Mouse (Mus musculus): ENCODE data around the gene Cntn1.

Gene Cntn1

GRCm38 (mm10) chr15:92050996-92051352, at the start of gene Cntn1:
Gene Cntn1, plus strand, starts transcription at chr15:92051165.
- DNase-seq = peak; percentile 2

- no peak for DNase-seq
Measured at GRCm38 (mm10) chr15:92001431-92001830, 49.5 kb upstream of the Cntn1 start.

GRCm38 (mm10) chr15:92012165-92013083, 38.5 kb upstream of the Cntn1 start:
- no peak for DNase-seq

- DNase-seq = no peak
Measured at GRCm38 (mm10) chr15:92034111-92034510, 16.9 kb upstream of the Cntn1 start.

- DNase-seq = no peak
Measured at GRCm38 (mm10) chr15:92042538-92042937, 8.4 kb upstream of the Cntn1 start.

- no peak for DNase-seq
Measured at GRCm38 (mm10) chr15:92046042-92046441, 4.9 kb upstream of the Cntn1 start.

- DNase-seq = no peak
Measured at GRCm38 (mm10) chr15:92048031-92048430, 2.9 kb upstream of the Cntn1 start.

GRCm38 (mm10) chr15:92048531-92048930, 2.4 kb upstream of the Cntn1 start:
- no peak for DNase-seq

- no peak for DNase-seq
Measured at GRCm38 (mm10) chr15:92051353-92052132, 578 bp downstream of the Cntn1 start.

GRCm38 (mm10) chr15:92052133-92052463, 1.1 kb downstream of the Cntn1 start:
- no peak for DNase-seq

GRCm38 (mm10) chr15:92057553-92057952, 6.6 kb downstream of the Cntn1 start:
- DNase-seq = no peak

GRCm38 (mm10) chr15:92060986-92061385, 10.0 kb downstream of the Cntn1 start:
- DNase-seq = no peak

GRCm38 (mm10) chr15:92079416-92079815, 28.5 kb downstream of the Cntn1 start:
- no peak for DNase-seq

GRCm38 (mm10) chr15:92085876-92086275, 34.9 kb downstream of the Cntn1 start:
- no peak for DNase-seq

- DNase-seq = no peak
Measured at GRCm38 (mm10) chr15:92087691-92088286, 36.8 kb downstream of the Cntn1 start.

GRCm38 (mm10) chr15:92090787-92091186, 39.8 kb downstream of the Cntn1 start:
- no peak for DNase-seq

GRCm38 (mm10) chr15:92092041-92092440, 41.1 kb downstream of the Cntn1 start:
- no peak for DNase-seq

- no peak for DNase-seq
Measured at GRCm38 (mm10) chr15:92099410-92100174, 48.6 kb downstream of the Cntn1 start.

- no peak for DNase-seq
Measured at GRCm38 (mm10) chr15:92101956-92102355, 51.0 kb downstream of the Cntn1 start.

- peak; percentile 2 for DNase-seq
Measured at GRCm38 (mm10) chr15:92112455-92112854, 61.5 kb downstream of the Cntn1 start.

- no peak for DNase-seq
Measured at GRCm38 (mm10) chr15:92132936-92133335, 82.0 kb downstream of the Cntn1 start.

GRCm38 (mm10) chr15:92134254-92134653, 83.3 kb downstream of the Cntn1 start:
- DNase-seq = no peak

- DNase-seq = no peak
Measured at GRCm38 (mm10) chr15:92137026-92137425, 86.1 kb downstream of the Cntn1 start.
